ENCODE assay signal across 9 mouse cellular contexts in genomic region chr5:103424678-103425319, GRCm38 (mm10). TPM values are rescaled to one million over a fixed set of nuclear protein-coding genes. Genes with fewer than 3 reads are reported as not detected.
DNase-seq lines count a peak whose midpoint lies in the region; ATAC-seq and TF ChIP-seq lines count a peak whose summit lies in the region.
"Had no signal": no experiment of that assay in that cellular context is flagged by ENCODE, and none has a peak within 500 bp of the region (broad histone marks: within the 10 kb centered on the region; RNA-seq: fewer than 3 reads in every experiment).

Gene Ptpn13 (plus strand): TSS chr5:103425192.

- no peaks in the 10 kb centered on the region for H3K36me3 ChIP-seq in ES-Bruce4 (ENCODE audit: control insufficient read depth, insufficient read depth, low read length, poor library complexity, severe bottlenecking)
- no peaks in the 10 kb centered on the region for H3K36me3 ChIP-seq in forebrain, embryonic 12.5 days (replicated peaks)
- no peaks in the 10 kb centered on the region for H3K36me3 ChIP-seq in heart, embryonic 16.5 days (ENCODE audit: control insufficient read depth, insufficient read depth)
- no peaks in the 10 kb centered on the region for H3K36me3 ChIP-seq in liver, embryonic 14.5 days (replicated peaks; ENCODE audit: control insufficient read depth, insufficient read depth, low read depth)
- H3K36me3 ChIP-seq in neural tube, embryonic 13.5 days: no peaks in the 10 kb centered on the region
- H3K36me3 ChIP-seq in testis, adult 2 months (ENCODE audit: control insufficient read depth, insufficient read depth, low read length): no peaks in the 10 kb centered on the region

- under 1% methylated on average over 55 of the region's 55 CpGs for WGBS in forebrain, embryonic 12.5 days
- under 1% methylated on average over 41 of the region's 55 CpGs for WGBS in heart, embryonic 16.5 days
- WGBS in liver, embryonic 14.5 days (ENCODE audit: insufficient replicate concordance): under 1% methylated on average over 43 of the region's 55 CpGs
- under 1% methylated on average over 34 of the region's 55 CpGs for WGBS in neural tube, embryonic 13.5 days

- no peak for TF ChIP-seq POLR2A in ES-Bruce4 (IDR thresholded peaks at IDR 0.05; ENCODE audit: insufficient read depth, low read length)
- TF ChIP-seq POLR2A in testis, adult 2 months (IDR thresholded peaks at IDR 0.05; ENCODE audit: control insufficient read depth, low read depth, low read length): peak; percentile 63

- H3K9ac ChIP-seq in ES-Bruce4 (ENCODE audit: low read depth, poor library complexity, severe bottlenecking): peak within 1 kb of the TSS; percentile 70
- H3K9ac ChIP-seq in forebrain, embryonic 12.5 days: peak within 1 kb of the TSS; percentile 79
- H3K9ac ChIP-seq in heart, embryonic 16.5 days (ENCODE audit: low read length): peak within 1 kb of the TSS; percentile 88
- H3K9ac ChIP-seq in liver, embryonic 14.5 days (replicated peaks): peak within 1 kb of the TSS; percentile 45
- H3K9ac ChIP-seq in neural tube, embryonic 13.5 days: peak within 1 kb of the TSS; percentile 86

- H3K27ac ChIP-seq in ES-Bruce4 (ENCODE audit: insufficient read depth, low read length): no peak within 1 kb of the TSS
- H3K27ac ChIP-seq in forebrain, embryonic 12.5 days: peak within 1 kb of the TSS; percentile 89
- H3K27ac ChIP-seq in heart, embryonic 16.5 days (ENCODE audit: low read length): peak within 1 kb of the TSS; percentile 85
- no peak within 1 kb of the TSS for H3K27ac ChIP-seq in liver, embryonic 14.5 days
- peak within 1 kb of the TSS; percentile 80 for H3K27ac ChIP-seq in neural tube, embryonic 13.5 days (replicated peaks)
- H3K27ac ChIP-seq in testis, adult 2 months (ENCODE audit: control insufficient read depth, insufficient read depth, low read depth, low read length): peak within 1 kb of the TSS; percentile 39
- H3K27ac ChIP-seq: macrophage had no signal

- H3K9me3 ChIP-seq in ES-Bruce4 (replicated peaks; ENCODE audit: control insufficient read depth, insufficient read depth, low read length, poor library complexity, severe bottlenecking): no peaks in the 10 kb centered on the region
- no peaks in the 10 kb centered on the region for H3K9me3 ChIP-seq in forebrain, embryonic 12.5 days
- no peaks in the 10 kb centered on the region for H3K9me3 ChIP-seq in heart, embryonic 16.5 days (replicated peaks; ENCODE audit: control insufficient read depth, low read length)
- no peaks in the 10 kb centered on the region for H3K9me3 ChIP-seq in liver, embryonic 14.5 days (ENCODE audit: control insufficient read depth, low read length)
- H3K9me3 ChIP-seq in neural tube, embryonic 13.5 days: no peaks in the 10 kb centered on the region

- DNase-seq in c-Kit-positive CD71-positive TER-119-negative erythroid progenitor cells, embryonic 14.5 days (ENCODE audit: low read depth): peak; percentile 78
- peak; percentile 98 to 99 for DNase-seq in kidney, postnatal 36 days
- peak; percentile 78 to 80 (median 79) for DNase-seq in liver, embryonic 14.5 days (ENCODE audit: low read depth in 3 of 3, low spot score in 3 of 3)

- peaks cover 1% of the 10 kb centered on the region for H3K4me1 ChIP-seq in ES-Bruce4 (ENCODE audit: control insufficient read depth, insufficient read depth, low read length)
- peaks cover 45% of the 10 kb centered on the region for H3K4me1 ChIP-seq in forebrain, embryonic 12.5 days
- H3K4me1 ChIP-seq in heart, embryonic 16.5 days (ENCODE audit: control insufficient read depth, insufficient read depth, low read length): peaks cover 20% of the 10 kb centered on the region
- H3K4me1 ChIP-seq in liver, embryonic 14.5 days (replicated peaks; ENCODE audit: control insufficient read depth in 2 of 2, insufficient read depth in 2 of 2, low read length in 1 of 2): peaks cover 2 to 11% of the 10 kb centered on the region in 2 experiments
- H3K4me1 ChIP-seq in neural tube, embryonic 13.5 days (replicated peaks): peaks cover 46% of the 10 kb centered on the region
- peaks cover 5% of the 10 kb centered on the region for H3K4me1 ChIP-seq in testis, adult 2 months (ENCODE audit: control insufficient read depth, insufficient read depth, low read length)

- peak; percentile 97 for ATAC-seq in forebrain, embryonic 12.5 days (ENCODE audit: low FRiP score)
- ATAC-seq in heart, embryonic 16.5 days (replicated peaks; ENCODE audit: extremely low read depth, insufficient read depth, low FRiP score): peak; percentile 99
- ATAC-seq in liver, embryonic 14.5 days (ENCODE audit: insufficient read depth): peak; percentile 98
- peak; percentile 98 for ATAC-seq in neural tube, embryonic 13.5 days (ENCODE audit: low read depth)

- TF ChIP-seq CTCF in ES-Bruce4 (IDR thresholded peaks at IDR 0.05; ENCODE audit: low read depth, low read length): no peak
- no peak for TF ChIP-seq CTCF in liver, embryonic 14.5 days (IDR thresholded peaks at IDR 0.05; ENCODE audit: low read depth)
- TF ChIP-seq CTCF in testis, adult 2 months (IDR thresholded peaks at IDR 0.05; ENCODE audit: control insufficient read depth, insufficient read depth, insufficient replicate concordance, low read depth, low read length): no peak

- peak within 1 kb of the TSS; percentile 88 for H3K4me2 ChIP-seq in forebrain, embryonic 12.5 days
- peak within 1 kb of the TSS; percentile 86 for H3K4me2 ChIP-seq in heart, embryonic 16.5 days (ENCODE audit: low read depth, low read length)
- peak within 1 kb of the TSS; percentile 98 for H3K4me2 ChIP-seq in liver, embryonic 14.5 days (ENCODE audit: low read depth)
- peak within 1 kb of the TSS; percentile 96 for H3K4me2 ChIP-seq in neural tube, embryonic 13.5 days

- H3K4me3 ChIP-seq in ES-Bruce4 (ENCODE audit: low read depth, low read length): peak within 1 kb of the TSS; percentile 86
- peak within 1 kb of the TSS; percentile 90 for H3K4me3 ChIP-seq in forebrain, embryonic 12.5 days (replicated peaks)
- peak within 1 kb of the TSS; percentile 86 for H3K4me3 ChIP-seq in heart, embryonic 16.5 days (ENCODE audit: low read length)
- peak within 1 kb of the TSS; percentile 63 to 69 for H3K4me3 ChIP-seq in liver, embryonic 14.5 days (ENCODE audit: insufficient read depth in 1 of 2, low read depth in 2 of 2, low read length in 2 of 2)
- peak within 1 kb of the TSS; percentile 81 for H3K4me3 ChIP-seq in neural tube, embryonic 13.5 days
- peak within 1 kb of the TSS; percentile 85 for H3K4me3 ChIP-seq in testis, adult 2 months (ENCODE audit: control insufficient read depth, low read depth, low read length)

- no peak for TF ChIP-seq EP300 in ES-Bruce4 (IDR thresholded peaks at IDR 0.05; ENCODE audit: insufficient read depth, low read depth, low read length)
- no peak for TF ChIP-seq EP300 in liver, embryonic 14.5 days (IDR thresholded peaks at IDR 0.05; ENCODE audit: low read depth)

- H3K27me3 ChIP-seq in ES-Bruce4 (ENCODE audit: control insufficient read depth, insufficient read depth, low read length, poor library complexity, severe bottlenecking): peaks cover 2% of the 10 kb centered on the region
- peaks cover 12% of the 10 kb centered on the region for H3K27me3 ChIP-seq in forebrain, embryonic 12.5 days
- no peaks in the 10 kb centered on the region; the same call in 1 of the 2 replicates for H3K27me3 ChIP-seq in heart, embryonic 16.5 days (ENCODE audit: control insufficient read depth, insufficient read depth, low read length)
- peaks cover 11% of the 10 kb centered on the region for H3K27me3 ChIP-seq in liver, embryonic 14.5 days (ENCODE audit: control insufficient read depth, insufficient read depth, low read length)
- peaks cover 5% of the 10 kb centered on the region for H3K27me3 ChIP-seq in neural tube, embryonic 13.5 days
- no peaks in the 10 kb centered on the region for H3K27me3 ChIP-seq in testis, adult 2 months (ENCODE audit: control insufficient read depth, insufficient read depth, low read length)

RNA-seq across cellular contexts. Expression of gene Ptpn13, which starts in this region (rescaled TPM):
- 25.2 and 26.5 TPM in 2 replicates for polyA plus RNA-seq in ES-Bruce4 (2011; ENCODE audit: insufficient read depth, insufficient read length, low read depth, missing spikeins)
- polyA plus RNA-seq in forebrain, embryonic 12.5 days (2016; fragmentation: Nextera tagmentation; extraction: Ambion mirVana): 13.8 and 14.4 TPM in 2 replicates
- polyA plus RNA-seq in heart, embryonic 16.5 days (2015; fragmentation: Nextera tagmentation; extraction: Ambion mirVana): 7.8 and 8.3 TPM in 2 replicates
- 0.78 and 1.0 TPM in 2 replicates for polyA plus RNA-seq in liver, embryonic 14.5 days (2012; rRNA removed)
- polyA plus RNA-seq in liver, embryonic 14.5 days (2014; fragmentation: Nextera tagmentation; extraction: Ambion mirVana): 0.53 and 0.73 TPM in 2 replicates
- 6.6 and 8.1 TPM in 2 replicates for polyA plus RNA-seq in neural tube, embryonic 13.5 days (2015; fragmentation: Nextera tagmentation; extraction: Ambion mirVana)
- 6.4 and 6.6 TPM in 2 replicates for polyA plus RNA-seq in testis, adult 2 months (2012; rRNA removed)
- polyA plus RNA-seq: macrophage had no signal

Comparison
In these comparisons a context has a peak if more than half of its experiments do, and no peak if none do; other contexts are left out.
1. H3K27ac ChIP-seq: peak in forebrain, embryonic 12.5 days (single experiment), heart, embryonic 16.5 days (single experiment), neural tube, embryonic 13.5 days (single experiment) and testis, adult 2 months (single experiment); none in ES-Bruce4 (single experiment) and liver, embryonic 14.5 days (single experiment).
2. Peak in every context shown above with its lines, with median percentiles within 50 percentile points of each other: H3K4me3 ChIP-seq, H3K9ac ChIP-seq, DNase-seq, ATAC-seq and H3K4me2 ChIP-seq.